Mouse (Mus musculus): ENCODE data around the gene Tatdn3.
A peak's percentile ranks its signal among the peaks of the same experiment; 100 is the strongest.
"Not testable (repeated sequence)": the region's sequence is repeated elsewhere in the genome, so short reads cannot be mapped to it uniquely, and the experiment has no call there.

Gene Tatdn3

GRCm38 (mm10) chr1:191035649-191036048 is 27.1 kb downstream of the Tatdn3 start:
- DNase-seq (ENCODE audit: low spot score): no peak

GRCm38 (mm10) chr1:191030922-191031425 is 31.8 kb downstream of the Tatdn3 start:
- not testable (repeated sequence) for DNase-seq (ENCODE audit: low spot score)

GRCm38 (mm10) chr1:191030182-191030581 is 32.5 kb downstream of the Tatdn3 start:
- DNase-seq (ENCODE audit: low spot score): no peak

GRCm38 (mm10) chr1:191026021-191026713 is 36.6 kb downstream of the Tatdn3 start, which contains the start of gene Flvcr1:
Gene Flvcr1 (minus strand): TSS chr1:191026158.
- DNase-seq (ENCODE audit: low spot score): peak; percentile 98

- peak; percentile 49 for DNase-seq (ENCODE audit: low spot score)
These were observed 37.4 kb downstream of the Tatdn3 start for GRCm38 (mm10) chr1:191025016-191026012.

- DNase-seq (ENCODE audit: low spot score): not testable (repeated sequence)
These were observed 38.9 kb downstream of the Tatdn3 start for GRCm38 (mm10) chr1:191023806-191024205.

GRCm38 (mm10) chr1:191023140-191023539 is 39.6 kb downstream of the Tatdn3 start:
- DNase-seq (ENCODE audit: low spot score): no peak

- DNase-seq (ENCODE audit: low spot score): no peak
These were observed 41.7 kb downstream of the Tatdn3 start for GRCm38 (mm10) chr1:191021016-191021415.

GRCm38 (mm10) chr1:191020217-191020924 is 42.4 kb downstream of the Tatdn3 start:
- no peak for DNase-seq (ENCODE audit: low spot score)

- no peak for DNase-seq (ENCODE audit: low spot score)
These were observed 42.9 kb downstream of the Tatdn3 start for GRCm38 (mm10) chr1:191019803-191020202.

- no peak for DNase-seq (ENCODE audit: low spot score)
These were observed 48.5 kb downstream of the Tatdn3 start for GRCm38 (mm10) chr1:191014271-191014670.

- DNase-seq (ENCODE audit: low spot score): no peak
These were observed 54.0 kb downstream of the Tatdn3 start for GRCm38 (mm10) chr1:191008707-191009106.

- peak; percentile 55 for DNase-seq (ENCODE audit: low spot score)
These were observed 60.5 kb downstream of the Tatdn3 start for GRCm38 (mm10) chr1:191002201-191002600.

GRCm38 (mm10) chr1:191000686-191001085 is 62.0 kb downstream of the Tatdn3 start:
- DNase-seq (ENCODE audit: low spot score): no peak

GRCm38 (mm10) chr1:190998027-190998426 is 64.7 kb downstream of the Tatdn3 start:
- peak; percentile 11 for DNase-seq (ENCODE audit: low spot score)

- peak; percentile 37 for DNase-seq (ENCODE audit: low spot score)
These were observed 66.3 kb downstream of the Tatdn3 start for GRCm38 (mm10) chr1:190996346-190996877.
